Mouse (Mus musculus): ENCODE data around the gene Slc17a2.

Gene Slc17a2

GRCm38 (mm10) chr13:23799405-23799804 lies 7.4 kb upstream of the Slc17a2 start:
- DNase-seq, result no peak

GRCm38 (mm10) chr13:23804532-23804931 lies 2.3 kb upstream of the Slc17a2 start:
- DNase-seq, result no peak

- no peak for DNase-seq
These were observed 9.4 kb downstream of the Slc17a2 start for GRCm38 (mm10) chr13:23816148-23816547.

- DNase-seq, result no peak
These were observed 13.6 kb downstream of the Slc17a2 start for GRCm38 (mm10) chr13:23820179-23820940.

- DNase-seq, result no peak
These were observed 15.4 kb downstream of the Slc17a2 start for GRCm38 (mm10) chr13:23822213-23822612.

GRCm38 (mm10) chr13:23826606-23827005 lies 19.8 kb downstream of the Slc17a2 start:
- DNase-seq, result no peak

GRCm38 (mm10) chr13:23833053-23833452 lies 26.3 kb downstream of the Slc17a2 start:
- DNase-seq, result peak; percentile 5

GRCm38 (mm10) chr13:23834836-23835235 lies 28.0 kb downstream of the Slc17a2 start:
- no peak for DNase-seq

- DNase-seq, result no peak
These were observed 29.8 kb downstream of the Slc17a2 start for GRCm38 (mm10) chr13:23836630-23837029.

- DNase-seq, result no peak
These were observed 32.5 kb downstream of the Slc17a2 start, which contains the start of gene Slc17a3 for GRCm38 (mm10) chr13:23839308-23839707. Gene Slc17a3 (plus strand): TSS chr13:23839434.

- DNase-seq, result no peak
These were observed 39.1 kb downstream of the Slc17a2 start for GRCm38 (mm10) chr13:23845851-23846250.

- DNase-seq, result no peak
These were observed 42.5 kb downstream of the Slc17a2 start for GRCm38 (mm10) chr13:23849299-23849698.

GRCm38 (mm10) chr13:23856401-23856800 lies 49.6 kb downstream of the Slc17a2 start:
- DNase-seq, result no peak

- no peak for DNase-seq
These were observed 55.0 kb downstream of the Slc17a2 start for GRCm38 (mm10) chr13:23861815-23862214.

GRCm38 (mm10) chr13:23864711-23865110 lies 57.9 kb downstream of the Slc17a2 start:
- no peak for DNase-seq

- DNase-seq, result no peak
These were observed 59.4 kb downstream of the Slc17a2 start for GRCm38 (mm10) chr13:23866086-23866710.

GRCm38 (mm10) chr13:23867000-23867399 lies 60.2 kb downstream of the Slc17a2 start:
- no peak for DNase-seq

- no peak for DNase-seq
These were observed 60.6 kb downstream of the Slc17a2 start, which contains the start of gene Slc17a1 for GRCm38 (mm10) chr13:23867405-23867804. Gene Slc17a1 (plus strand): TSS chr13:23867750.

- no peak for DNase-seq
These were observed 62.2 kb downstream of the Slc17a2 start for GRCm38 (mm10) chr13:23868790-23869533.

- no peak for DNase-seq
These were observed 63.2 kb downstream of the Slc17a2 start for GRCm38 (mm10) chr13:23869996-23870395.

GRCm38 (mm10) chr13:23873141-23873540 lies 66.3 kb downstream of the Slc17a2 start:
- DNase-seq, result no peak

Measured in thymus, postnatal 14 days (tissue).